Mouse (Mus musculus) embryonic fibroblast, embryonic 13.5 days (primary cell): ENCODE measurements around the gene Slc22a20. TPM values are rescaled to one million over a fixed set of nuclear protein-coding genes. Genes with fewer than 3 reads are reported as not detected.

Experiments
- H3K27ac ChIP-seq: 2 replicates; pipeline ENCODE4 v1.5.1; 2012; ENCODE audit warnings: low read length, control low read depth, inconsistent platforms; ENCODE audit not compliant: insufficient read depth
- H3K4me1 ChIP-seq: 2 replicates; pipeline ENCODE4 v1.6.1; 2011; ENCODE audit warnings: low read length; ENCODE audit not compliant: control insufficient read depth, insufficient read depth
- H3K4me3 ChIP-seq: 2 replicates; pipeline ENCODE4 v1.5.1; 2011; ENCODE audit warnings: mild to moderate bottlenecking, control low read depth, low read length; ENCODE audit not compliant: insufficient read depth
- CTCF ChIP-seq: IDR thresholded peaks from 2 replicates; pipeline ENCODE4 v1.5.1; 2011; ENCODE audit warnings: mild to moderate bottlenecking, control low read depth, low read length, moderate library complexity, borderline replicate concordance; ENCODE audit not compliant: insufficient read depth
- POLR2A ChIP-seq: IDR thresholded peaks from 2 replicates; pipeline ENCODE4 v1.6.1; 2011; ENCODE audit warnings: low read depth, mild to moderate bottlenecking, control low read depth, low read length, moderate library complexity
- polyA plus RNA-seq: library from polyadenylated mRNA; stranded (reverse); fragments of >200 nt; gene quantifications from 2 replicates; pipeline ENCODE4 v1.2.4, GENCODE M21; 2011; ENCODE audit warnings: low read depth; ENCODE audit not compliant: missing spikeins, insufficient read length

Slc22a20 gene
- polyA plus RNA-seq, 1 experiment = not detected

DNA sequence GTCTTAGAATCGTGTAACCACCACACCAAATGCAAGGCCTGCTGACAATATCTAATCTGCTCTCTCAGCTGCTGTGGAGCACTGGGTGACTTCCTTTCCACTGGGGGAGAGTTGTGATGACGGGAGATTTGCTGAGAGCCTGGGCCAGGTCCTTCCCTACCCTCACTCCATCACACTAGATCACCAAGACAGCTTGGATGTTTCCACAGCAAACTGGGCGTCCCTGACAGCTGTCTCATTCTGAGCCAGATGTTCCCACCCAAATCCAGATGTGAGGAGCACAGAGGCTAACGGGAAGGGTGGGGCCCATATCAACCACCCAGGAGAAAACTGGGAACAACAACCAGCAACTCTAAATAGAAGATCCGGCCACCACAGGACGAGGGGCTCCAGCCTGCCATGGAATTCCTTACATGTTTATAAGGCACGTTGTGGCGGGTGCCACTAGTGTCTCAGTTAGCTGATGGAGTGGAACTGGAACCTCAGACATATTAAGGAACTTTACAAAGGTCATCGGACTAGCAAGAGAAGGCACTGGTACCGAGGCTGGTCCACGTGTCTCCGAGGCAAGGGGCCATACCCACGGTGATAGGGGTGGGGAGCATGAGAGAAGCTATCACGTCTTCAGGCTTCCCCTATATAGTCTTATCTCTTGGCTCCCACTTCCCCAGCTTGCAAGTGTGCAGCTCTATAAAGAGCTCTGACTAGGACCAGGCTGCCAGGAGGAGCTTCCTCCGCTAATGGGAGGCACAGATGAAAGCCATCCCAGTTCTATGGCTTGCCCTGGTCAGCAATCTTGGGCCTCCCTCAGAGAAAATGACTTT is 63.6 kb downstream of the Slc22a20 start:
- Histone ChIP-seq H3K27ac (no peak overlapping the region), H3K4me1 (peaks cover 12% of the 10 kb centered on the region), H3K4me3 (no peak overlapping the region)
- TF ChIP-seq POLR2A (no peak), CTCF (no peak)

GRCm38 (mm10) chr19:5921715-5922114 is 64.2 kb downstream of the Slc22a20 start:
- TF ChIP-seq POLR2A (no peak), CTCF (no peak)
- Histone ChIP-seq H3K4me3 (no peak overlapping the region), H3K27ac (no peak overlapping the region), H3K4me1 (peaks cover 12% of the 10 kb centered on the region)

Other genes starting within 250 kb of the Slc22a20 start
- gene Ltbp3, start 245.2 kb downstream of the Slc22a20 start, polyA plus RNA-seq = 119 and 136 TPM in 2 replicates
- gene Scyl1, start 214.7 kb downstream of the Slc22a20 start, polyA plus RNA-seq = 78.4 and 83.1 TPM in 2 replicates
- 24.9 and 35.7 TPM in 2 replicates for gene Frmd8, start 110.9 kb downstream of the Slc22a20 start, polyA plus RNA-seq
- 1.3 and 3.5 TPM in 2 replicates for gene Slc25a45, start 108.3 kb downstream of the Slc22a20 start, polyA plus RNA-seq
- gene Tigd3, start 92.0 kb downstream of the Slc22a20 start, polyA plus RNA-seq = 0.60 and 1.5 TPM in 2 replicates
- gene Dpf2, start 73.1 kb downstream of the Slc22a20 start, polyA plus RNA-seq = 94.7 and 135 TPM in 2 replicates
- 10.4 and 12.1 TPM in 2 replicates for gene Cdc42ep2, start 61.3 kb downstream of the Slc22a20 start, polyA plus RNA-seq
- gene Pola2, start 21.9 kb downstream of the Slc22a20 start, polyA plus RNA-seq = 19.7 and 29.7 TPM in 2 replicates
- gene Capn1, start 29.8 kb upstream of the Slc22a20 start, polyA plus RNA-seq = 46.5 and 57.1 TPM in 2 replicates
- gene Syvn1, start 60.4 kb upstream of the Slc22a20 start, polyA plus RNA-seq = 36.8 and 40.3 TPM in 2 replicates
- 24.0 and 25.7 TPM in 2 replicates for gene Mrpl49, start 71.6 kb upstream of the Slc22a20 start, polyA plus RNA-seq
- 1,065 and 1,194 TPM in 2 replicates for gene Fau, start 71.7 kb upstream of the Slc22a20 start, polyA plus RNA-seq
- 8.9 and 9.9 TPM in 2 replicates for gene Znhit2, start 75.0 kb upstream of the Slc22a20 start, polyA plus RNA-seq
- 18.5 and 20.7 TPM in 2 replicates for gene Tm7sf2, start 82.2 kb upstream of the Slc22a20 start, polyA plus RNA-seq
- 23.2 and 23.5 TPM in 2 replicates for gene Vps51, start 91.1 kb upstream of the Slc22a20 start, polyA plus RNA-seq
- not detected in 2 replicates for gene Tmem262, start 93.9 kb upstream of the Slc22a20 start, polyA plus RNA-seq
- 1.6 TPM in 1 of 2 replicates, not detected in the other for gene Gm28374, start 96.1 kb upstream of the Slc22a20 start, polyA plus RNA-seq
- 43.0 and 59.0 TPM in 2 replicates for gene Zfpl1, start 98.8 kb upstream of the Slc22a20 start, polyA plus RNA-seq
- 9.4 and 12.9 TPM in 2 replicates for gene Cdca5, start 98.8 kb upstream of the Slc22a20 start, polyA plus RNA-seq
- 0.58 and 0.68 TPM in 2 replicates for gene AC131692.1, start 108.3 kb upstream of the Slc22a20 start, polyA plus RNA-seq
- gene Naaladl1, start 119.6 kb upstream of the Slc22a20 start, polyA plus RNA-seq = 0.45 and 0.61 TPM in 2 replicates
- gene Sac3d1, start 132.5 kb upstream of the Slc22a20 start, polyA plus RNA-seq = 13.7 and 16.2 TPM in 2 replicates
- 19.5 and 22.6 TPM in 2 replicates for gene Snx15, start 142.2 kb upstream of the Slc22a20 start, polyA plus RNA-seq
- gene Batf2, start 154.8 kb upstream of the Slc22a20 start, polyA plus RNA-seq = not detected in 2 replicates
- gene Arl2, start 155.4 kb upstream of the Slc22a20 start, polyA plus RNA-seq = 56.2 and 57.6 TPM in 2 replicates
- not detected in 2 replicates for gene Majin, start 198.2 kb upstream of the Slc22a20 start, polyA plus RNA-seq
- gene Gpha2, start 240.2 kb upstream of the Slc22a20 start, polyA plus RNA-seq = not detected in 2 replicates
- gene Ppp2r5b, start 249.7 kb upstream of the Slc22a20 start, polyA plus RNA-seq = 26.0 and 33.0 TPM in 2 replicates